Mouse (Mus musculus) right cerebral cortex, postnatal 36 days (tissue): ENCODE measurements around the gene Ubl3.

ENCODE experiments used
- DNase-seq, 2 experiments: peaks; one replicate each; pipeline ENCODE4 v3.0.0; 2022; ENCODE audit warnings: low spot score in 2 of 2, mixed read lengths in 1 of 2

The Ubl3 gene

DNA sequence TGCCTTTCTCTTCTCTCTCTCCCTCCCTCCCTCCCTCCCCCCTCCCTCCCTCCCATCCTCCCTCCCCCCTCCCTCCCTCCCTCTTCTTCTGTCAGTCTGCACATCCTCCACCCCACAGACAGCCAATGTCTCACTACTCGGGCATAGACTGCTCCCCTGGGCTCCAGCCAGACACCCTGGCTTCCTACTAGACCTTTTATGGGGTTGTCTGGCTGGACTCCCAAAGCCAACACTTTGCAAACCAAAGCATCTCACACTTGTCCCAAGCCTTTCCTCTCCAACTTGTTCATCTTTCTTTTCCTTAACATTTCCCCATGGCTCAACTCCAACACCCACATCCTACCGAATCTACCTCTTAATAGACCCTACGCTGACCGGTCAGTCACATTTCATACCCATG is 10.7 kb upstream of the Ubl3 start:
- no peak for DNase-seq

DNA sequence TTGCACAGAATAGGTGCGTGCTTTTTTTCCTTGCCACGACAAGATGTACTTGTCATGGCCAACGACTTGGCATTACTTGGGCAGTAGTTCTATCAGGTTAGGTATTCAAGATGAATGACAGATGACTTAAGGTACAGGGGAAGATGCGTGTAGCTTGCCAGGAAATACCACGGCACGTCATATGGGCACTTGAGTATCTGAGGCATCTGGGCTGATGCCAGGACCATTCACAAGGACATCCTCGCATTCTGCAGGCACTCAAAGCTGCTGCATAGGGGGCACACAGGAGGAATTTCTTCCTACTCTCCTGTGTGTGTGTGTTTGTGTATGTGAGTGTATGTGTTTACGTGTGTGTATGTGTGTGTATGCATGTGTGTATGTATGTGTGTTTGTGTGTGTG is 9.6 kb upstream of the Ubl3 start:
- no peak for DNase-seq

DNA sequence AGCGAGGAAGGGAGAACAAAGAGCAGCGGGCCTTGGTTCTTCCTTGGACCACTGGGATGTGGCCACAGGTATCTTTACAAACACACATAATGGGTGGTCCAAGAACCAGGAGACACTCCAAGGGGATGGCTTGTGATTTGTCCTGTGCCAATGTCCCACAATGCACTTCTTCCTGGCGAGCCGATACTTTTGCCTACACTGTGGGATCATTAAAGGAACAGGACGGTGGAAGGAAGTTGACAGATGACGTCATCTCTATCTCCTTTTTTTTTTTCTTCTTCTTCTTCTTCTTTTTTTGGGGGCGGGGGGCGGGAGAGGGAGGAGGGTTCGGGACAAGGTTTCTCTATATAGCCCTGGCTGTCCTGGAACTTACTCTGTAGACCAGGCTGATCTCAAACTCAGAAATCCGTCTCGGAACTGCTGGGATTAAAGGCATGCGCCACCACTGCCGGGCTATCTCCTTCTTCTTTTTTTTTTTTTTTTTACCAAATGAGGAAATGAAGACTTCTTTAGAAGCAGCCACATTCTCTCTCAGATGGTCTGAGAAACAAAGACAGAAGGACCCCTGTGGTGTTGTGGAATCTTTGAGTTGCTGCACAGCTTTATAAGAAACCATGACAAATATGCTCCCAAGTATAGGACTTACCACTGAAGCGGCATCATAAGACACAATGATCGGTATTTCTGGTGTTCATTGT is 6.8 kb upstream of the Ubl3 start:
- DNase-seq: no peak

DNA sequence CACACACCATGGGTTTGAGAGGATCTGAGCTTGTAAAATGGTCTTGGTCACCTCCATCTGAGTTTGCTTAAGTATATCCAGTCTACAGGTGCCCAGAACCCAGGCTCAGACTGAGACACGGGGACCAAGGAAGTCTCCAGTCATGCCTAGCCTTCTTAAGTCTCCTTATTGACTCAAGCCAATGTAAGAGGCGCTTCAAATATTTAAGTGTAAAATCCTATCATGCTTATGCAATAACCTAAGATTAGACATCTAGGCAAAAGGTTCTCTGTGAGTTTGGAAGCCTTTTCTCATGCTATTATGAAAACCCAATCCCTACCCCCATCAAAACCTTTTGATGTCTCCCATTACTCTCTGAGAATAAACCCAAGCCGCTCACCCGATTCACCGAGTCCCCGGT is 5.9 kb upstream of the Ubl3 start:
- no peak for DNase-seq

DNA sequence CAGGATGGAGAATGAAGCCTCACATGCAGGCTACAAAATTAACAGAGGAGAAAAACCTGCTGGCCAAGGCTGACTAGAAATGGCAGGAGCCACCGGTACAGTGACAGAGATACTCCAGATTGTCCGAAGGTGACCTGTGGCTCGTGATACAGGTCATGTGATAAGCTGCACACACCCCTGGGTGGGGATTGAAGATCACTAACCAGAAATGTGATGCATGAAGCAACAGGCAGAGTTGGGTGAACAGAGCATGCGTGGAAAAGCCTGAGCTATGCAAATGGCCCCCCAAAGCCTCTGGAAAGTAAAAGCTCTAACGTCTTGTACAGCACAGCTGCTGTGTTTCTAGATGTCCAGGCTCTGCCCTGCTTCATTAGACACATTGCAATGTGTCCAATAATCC is 3.9 kb upstream of the Ubl3 start:
- no peak for DNase-seq

DNA sequence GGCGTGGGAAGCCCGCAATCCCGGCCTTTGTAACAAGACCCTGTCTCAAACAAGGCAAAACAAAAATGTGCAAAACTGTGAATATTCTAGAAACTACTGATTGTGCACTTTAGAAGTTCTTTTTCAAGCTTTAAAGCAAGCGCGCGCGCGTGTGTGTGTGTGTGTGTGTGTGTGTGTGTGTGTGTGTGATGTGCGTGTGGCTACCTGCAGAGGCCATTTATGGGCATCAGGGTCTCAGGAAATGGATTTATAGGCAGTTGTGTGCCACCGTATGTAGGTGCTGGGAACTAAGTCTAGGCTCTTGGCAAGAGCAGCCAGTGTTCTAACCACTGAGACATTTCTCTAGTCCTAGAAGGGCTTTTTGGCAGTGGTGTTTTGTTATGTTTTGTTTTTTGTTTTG is 2.6 kb upstream of the Ubl3 start:
- DNase-seq: no peak

DNA sequence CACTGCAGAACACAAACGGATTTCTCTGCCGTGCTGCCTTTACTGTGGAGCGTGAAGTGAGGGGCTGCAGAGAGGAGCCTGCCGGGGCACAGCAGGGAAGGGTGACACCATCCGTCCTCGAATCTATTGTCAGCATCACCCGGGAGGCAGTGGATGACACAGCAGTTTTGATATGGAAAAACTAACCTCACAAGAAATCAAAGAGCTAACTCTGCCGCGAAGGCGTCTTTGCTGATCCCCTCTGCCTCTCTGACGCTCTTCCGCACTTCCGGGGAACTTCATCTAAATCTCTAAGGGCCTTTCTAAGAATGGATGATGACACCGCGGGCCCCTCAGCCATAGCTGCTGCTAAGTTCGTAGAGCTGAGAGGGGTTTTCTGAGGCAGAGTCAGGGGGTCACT is 2.1 kb upstream of the Ubl3 start:
- DNase-seq: no peak

DNA sequence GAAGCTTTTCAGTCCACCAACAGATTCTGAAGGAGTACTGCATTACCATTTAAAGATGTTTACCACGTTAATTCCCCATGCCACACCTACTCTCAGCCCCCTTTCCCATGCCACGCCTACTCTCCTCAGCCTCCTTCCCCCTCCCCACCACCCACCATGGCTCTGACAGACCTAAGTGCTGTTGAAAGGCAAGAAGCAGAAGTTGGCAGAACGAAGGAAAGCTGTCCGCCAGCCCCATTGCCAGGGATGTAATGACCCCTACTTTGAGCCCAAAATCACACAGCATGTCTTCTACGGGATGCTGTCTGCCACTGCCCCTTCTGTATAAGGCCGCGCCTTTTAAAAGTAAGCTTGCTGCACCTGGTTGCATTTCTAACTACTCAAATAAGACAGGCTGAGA is 1.7 kb upstream of the Ubl3 start:
- no peak for DNase-seq

DNA sequence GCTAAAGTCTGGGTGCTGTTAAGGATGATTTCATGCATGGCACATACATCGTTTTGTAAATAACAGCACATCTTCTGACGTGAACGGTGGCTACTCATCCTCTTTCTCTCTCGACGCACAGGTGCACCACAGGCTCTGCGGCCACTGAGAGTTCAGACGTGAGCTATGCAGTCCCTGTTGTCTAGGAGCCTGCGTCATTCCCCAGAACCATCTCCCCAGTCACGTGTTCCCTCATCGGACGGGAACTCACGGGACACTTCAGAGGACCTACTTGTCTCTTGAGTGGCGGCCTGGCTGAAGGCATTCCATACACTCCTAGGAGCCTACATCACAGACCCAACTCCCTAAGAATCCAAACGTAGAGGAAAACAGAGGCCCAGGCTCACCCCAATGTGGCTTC is 1.1 kb upstream of the Ubl3 start:
- DNase-seq: no peak

DNA sequence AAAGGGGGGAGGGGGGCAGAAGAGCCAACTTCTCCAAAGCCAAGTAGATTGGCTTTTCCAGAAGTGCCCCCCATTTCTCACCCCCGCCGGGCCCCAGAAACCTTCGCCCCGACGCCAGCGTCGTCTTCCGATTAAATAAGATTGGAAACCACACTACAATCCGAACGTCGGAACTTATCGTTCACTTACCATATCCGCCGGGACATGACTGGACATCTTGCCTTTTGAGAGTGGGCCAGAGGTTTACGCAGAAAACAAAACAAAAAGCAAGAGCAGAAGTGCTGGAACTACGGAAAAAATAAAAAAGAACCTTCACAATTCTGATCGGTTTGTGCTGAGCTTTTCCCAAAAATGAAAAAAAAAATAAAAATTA is 839 bp downstream of the Ubl3 start:
- no peak for DNase-seq

DNA sequence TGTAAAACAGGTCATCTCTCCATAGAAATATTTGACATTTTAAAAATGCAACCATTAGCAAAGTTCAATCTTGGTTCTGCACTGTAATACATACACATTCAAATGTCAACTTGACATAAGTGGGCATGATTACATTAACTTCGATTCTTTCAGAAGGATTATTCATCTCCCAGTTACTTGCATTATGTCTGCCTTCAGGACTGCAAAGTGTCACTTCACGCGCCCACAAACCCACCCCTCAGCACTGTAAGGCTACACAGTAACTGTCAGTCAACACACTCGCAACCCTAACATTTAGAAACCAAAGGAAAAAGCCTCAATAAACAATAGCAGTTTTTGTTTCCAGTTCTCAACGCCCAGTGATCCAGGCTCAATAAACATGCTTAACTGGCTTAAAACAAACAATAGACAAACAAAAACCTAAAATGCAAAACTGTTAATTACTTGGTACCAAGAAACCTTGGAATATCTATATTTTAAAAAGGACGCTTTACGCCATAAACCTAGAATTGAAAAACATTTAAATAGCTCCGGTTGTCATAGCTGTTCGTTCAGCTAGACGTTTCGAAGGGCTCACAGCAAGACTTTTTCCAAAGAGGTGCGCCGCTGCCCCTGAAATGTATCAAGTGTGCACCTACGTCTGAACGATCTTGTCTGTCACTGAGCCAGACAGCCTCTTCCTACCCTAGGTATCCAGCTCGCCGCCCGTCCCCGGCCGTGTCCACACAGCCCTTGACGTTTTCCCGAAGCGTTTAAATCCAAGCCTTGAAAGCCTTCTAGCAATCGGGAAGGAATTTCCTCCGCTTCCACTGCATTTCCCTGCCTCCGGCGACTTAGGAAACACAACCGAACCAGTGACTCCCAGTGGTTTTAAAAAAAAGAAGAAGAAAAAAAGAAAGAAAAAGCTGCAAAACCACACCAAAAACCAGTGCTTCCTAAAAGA is 1.5 kb downstream of the Ubl3 start:
- no peak for DNase-seq

DNA sequence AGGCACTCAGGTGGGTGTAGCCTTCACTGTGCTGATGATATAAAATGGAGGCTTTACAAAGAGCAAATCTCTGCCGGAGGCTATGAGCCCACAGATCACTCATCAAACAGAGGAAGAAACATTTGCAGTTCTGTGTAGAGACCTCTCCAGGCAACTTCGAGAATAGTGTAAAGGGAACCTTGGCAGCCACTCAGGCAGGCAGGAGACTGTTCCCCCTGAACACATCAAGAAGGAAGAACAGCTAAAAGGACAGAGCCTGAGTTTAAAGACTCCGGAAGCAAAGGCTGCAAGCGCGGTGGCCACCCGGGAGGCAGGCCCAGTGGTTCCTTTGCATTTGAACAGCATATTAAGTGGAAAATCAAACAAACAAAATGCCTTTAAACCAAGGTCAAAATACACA is 2.2 kb downstream of the Ubl3 start:
- DNase-seq: no peak

DNA sequence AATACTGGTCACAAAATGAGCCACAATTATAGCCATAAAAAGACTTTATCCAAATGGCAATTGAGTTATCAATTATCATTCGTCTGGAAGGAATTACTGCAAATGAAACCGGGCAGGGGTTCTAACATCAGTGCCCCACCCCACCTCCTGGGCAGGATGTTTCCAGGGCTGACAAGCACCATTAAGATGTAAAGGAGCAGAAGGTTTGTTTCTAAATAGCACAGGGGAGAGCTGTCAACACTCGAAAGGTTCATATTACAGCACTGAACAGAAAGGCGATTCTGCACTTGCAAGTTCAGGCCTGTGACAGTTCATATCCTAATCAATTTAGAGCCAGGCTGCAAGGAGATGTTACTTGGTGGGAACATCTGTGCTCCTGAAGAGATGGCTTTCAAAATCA is 3.3 kb downstream of the Ubl3 start:
- no peak for DNase-seq

DNA sequence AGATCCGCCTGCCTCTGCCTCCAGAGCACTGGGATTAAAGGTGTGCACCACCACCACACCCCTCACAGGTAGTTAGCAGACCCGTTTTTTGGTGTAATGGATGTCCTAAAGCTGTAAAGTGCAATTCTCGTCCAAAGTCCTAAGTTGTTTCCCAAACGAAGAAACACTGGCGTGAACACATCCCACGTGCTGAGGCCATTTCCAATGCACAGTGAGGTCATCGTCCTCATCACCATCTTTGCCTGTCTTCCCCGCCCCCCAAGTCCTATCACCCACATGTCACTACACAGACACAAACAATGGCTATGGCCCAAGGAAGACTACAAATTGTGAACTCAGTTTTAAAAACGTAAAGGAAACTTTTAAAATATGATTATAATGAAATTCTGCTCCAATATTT is 4.0 kb downstream of the Ubl3 start:
- no peak for DNase-seq

DNA sequence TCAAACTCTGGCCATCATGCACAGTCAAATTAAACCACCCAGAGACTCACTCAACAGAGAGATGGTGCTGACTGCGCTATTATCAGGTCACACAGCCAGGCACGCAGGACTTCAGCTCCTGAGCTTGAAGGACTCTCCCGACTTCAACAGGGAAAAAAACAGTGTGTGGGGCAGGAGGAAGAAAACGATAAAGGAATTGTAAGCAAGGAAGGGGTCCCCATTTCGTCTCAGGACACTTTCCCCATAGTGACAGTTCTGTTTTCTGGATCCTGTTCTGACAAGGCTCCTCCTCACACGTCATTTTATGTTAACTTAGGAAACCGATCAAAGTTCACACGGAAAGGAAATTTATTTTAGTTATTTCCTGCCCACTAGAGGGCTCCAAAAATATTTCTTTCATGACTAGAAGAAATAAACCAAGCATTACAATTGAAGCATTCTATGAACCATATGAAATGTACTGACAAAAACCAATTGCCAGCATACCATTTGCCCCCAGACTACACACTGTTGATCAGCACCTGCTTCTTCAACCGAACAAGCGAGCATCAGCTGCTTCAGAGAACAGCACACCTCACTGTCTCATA is 4.6 kb downstream of the Ubl3 start:
- no peak for DNase-seq

DNA sequence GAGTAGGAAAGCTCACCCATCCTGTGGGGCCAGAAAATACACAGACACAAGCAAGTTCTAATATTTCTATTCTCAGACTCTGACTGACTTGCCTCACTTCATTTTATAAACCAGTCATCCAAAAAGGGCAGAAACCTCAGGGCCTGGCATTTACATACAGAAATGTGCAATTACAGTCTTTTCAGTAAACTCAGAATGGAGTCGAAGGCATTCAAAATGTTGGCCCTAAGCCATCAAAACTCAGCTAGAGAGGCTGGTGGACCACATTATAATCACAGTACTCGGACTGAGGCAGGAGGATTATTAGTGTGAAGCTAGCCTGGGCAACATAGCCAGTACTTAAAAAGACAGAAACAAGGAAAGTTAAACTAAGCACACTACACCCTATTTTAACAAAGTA is 5.6 kb downstream of the Ubl3 start:
- DNase-seq: no peak

DNA sequence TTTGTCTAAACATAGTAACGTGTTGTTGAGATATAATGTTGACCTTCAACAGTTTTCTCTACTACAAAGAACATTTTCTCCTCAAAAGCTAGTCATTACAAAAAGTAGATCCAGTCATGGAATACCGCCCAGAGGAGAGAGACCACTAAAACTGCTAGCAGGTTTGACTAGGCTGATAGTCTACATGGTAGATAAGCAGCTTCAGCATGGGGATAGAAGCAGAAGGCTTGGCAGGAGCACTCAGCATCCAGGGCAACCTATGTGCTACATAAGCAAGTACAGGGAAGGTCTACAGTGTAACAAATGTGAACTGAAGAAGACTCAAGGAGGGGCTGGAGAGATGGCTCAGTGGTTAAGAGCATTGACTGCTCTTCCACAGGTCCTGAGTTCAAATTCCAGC is 7.9 kb downstream of the Ubl3 start:
- no peak for DNase-seq

DNA sequence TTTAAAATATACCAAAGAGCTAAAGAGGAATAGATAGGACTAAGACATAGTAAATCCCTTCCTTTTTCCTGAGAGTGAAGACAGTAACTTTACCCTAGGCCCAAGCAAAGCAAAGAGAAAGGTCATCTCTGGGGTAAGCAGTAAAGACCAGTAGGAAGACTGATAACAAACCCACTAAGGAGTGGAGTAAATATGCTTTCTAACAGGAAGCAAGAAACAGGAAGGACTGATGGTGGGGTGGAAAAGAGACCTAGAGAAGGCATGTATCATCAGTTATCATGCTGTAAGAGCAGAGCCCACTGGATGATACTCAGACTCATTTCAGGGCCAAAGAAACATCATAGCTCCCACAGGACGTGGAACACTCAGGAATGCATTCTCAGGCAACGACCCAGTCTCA is 10.4 kb downstream of the Ubl3 start:
- DNase-seq: no peak

DNA sequence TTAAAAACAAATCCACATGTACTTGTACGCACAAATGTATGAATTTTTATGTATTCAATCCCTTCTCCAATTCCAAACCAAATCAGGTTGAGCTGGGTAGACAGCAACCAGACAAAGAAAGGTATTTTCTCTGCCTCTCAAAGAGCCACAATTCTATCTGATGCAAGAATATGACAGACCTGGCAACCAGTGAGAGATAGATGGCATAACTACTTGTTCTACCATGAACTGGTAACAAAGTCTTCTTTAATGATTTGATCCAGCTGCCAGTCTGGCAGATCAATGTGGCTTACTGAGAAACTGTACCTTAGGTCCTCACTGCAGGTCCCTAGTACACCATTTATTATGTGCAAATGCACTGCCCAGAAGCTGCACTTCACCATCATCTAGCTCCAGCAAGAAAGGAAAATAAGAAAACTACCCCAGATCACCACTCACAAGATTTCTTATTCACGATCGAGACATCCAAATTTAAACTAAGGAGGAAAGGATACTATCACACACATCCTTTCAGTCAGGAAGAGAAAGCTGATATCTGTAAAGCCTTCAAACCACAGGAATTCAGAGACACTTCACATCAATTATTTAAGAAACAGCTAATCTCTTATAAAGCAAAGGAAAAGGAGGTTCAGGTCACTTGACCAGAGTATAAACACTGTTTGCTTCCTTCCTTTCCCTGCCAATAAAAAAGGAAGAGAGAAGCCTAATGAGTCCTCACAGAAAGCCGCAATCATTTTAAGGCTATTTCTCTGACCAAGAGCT is 16.7 kb downstream of the Ubl3 start:
- DNase-seq: no peak

DNA sequence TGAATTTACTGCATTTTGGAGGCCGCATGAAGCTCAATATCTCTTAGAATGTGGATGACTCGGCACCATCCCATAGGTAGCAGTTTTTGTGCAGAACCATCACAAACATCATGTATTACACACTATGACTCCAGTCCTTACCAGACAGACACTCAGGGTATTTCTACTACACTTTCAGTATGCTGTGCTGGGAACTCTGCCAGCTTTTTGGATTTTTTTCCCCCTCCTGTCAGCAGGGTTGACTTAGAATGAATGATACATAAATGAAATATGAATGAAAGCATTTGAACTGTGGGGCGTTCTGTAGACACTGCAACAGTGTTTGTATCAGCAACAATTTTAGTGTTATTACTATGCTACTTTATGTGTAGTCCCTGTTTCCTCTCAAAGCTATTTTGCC is 17.9 kb downstream of the Ubl3 start:
- DNase-seq: no peak

DNA sequence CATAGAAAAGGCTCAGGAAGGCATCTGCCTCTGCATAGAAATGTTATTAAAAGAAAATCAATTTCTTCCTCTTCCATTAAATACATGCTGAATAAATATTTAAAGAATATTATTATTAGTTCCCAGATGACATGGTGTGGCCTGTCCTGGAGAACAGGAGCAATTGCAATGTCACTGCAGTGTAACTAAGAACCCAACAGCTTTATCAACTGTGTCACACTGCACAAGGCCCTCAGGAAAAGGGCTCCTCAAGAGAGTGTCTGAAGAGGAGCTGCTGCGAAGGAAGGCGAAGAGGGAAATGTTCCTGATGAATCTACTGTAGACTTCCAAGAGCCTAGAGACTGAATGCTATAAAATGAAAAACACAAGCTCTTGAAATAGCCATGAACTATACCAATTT is 18.7 kb downstream of the Ubl3 start:
- no peak for DNase-seq

DNA sequence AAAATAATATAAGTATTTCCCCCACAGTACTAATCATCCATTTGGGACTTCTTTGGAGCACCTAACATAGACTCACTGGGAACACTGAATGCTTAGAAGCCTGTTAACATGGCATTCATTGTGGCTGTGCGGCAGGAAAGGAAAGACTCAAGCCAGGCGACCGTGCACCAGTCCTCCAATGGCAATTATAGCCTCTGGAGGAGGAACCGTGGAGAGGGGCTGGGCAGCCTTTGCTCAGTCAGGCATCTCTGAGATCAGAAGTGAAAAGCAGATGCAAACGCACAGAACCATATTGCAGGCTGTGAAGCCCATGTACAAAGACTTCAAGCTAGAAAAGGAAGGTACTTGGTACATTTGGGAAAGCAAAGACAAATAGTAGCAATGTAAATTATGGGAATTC is 20.4 kb downstream of the Ubl3 start:
- DNase-seq: no peak
